Mouse (Mus musculus) hindbrain, postnatal 0 days (tissue): ENCODE data around the gene Rnf187. TPM values are rescaled to one million over a fixed set of nuclear protein-coding genes. Genes with fewer than 3 reads are reported as not detected.
"Not testable (repeated sequence)": the region's sequence is repeated elsewhere in the genome, so short reads cannot be mapped to it uniquely, and the experiment has no call there.

ENCODE experiments used
- ATAC-seq: fragments of 200-750 bp; cut with Nextera tagmentation; 2 replicates; pipeline ENCODE4 v1.8.0; 2017; ENCODE audit warnings: mild to moderate bottlenecking, moderate TSS enrichment, moderate library complexity
- DNase-seq: peaks from one replicate; pipeline ENCODE4 v3.0.0-alpha.2; 2015; ENCODE audit warnings: low spot score
- H3K27ac ChIP-seq: fragments of 300-500 bp; sonication (generic); 2 replicates; pipeline ENCODE4 v1.5.1; 2014; ENCODE audit warnings: mild to moderate bottlenecking
- H3K27me3 ChIP-seq: fragments of 300-500 bp; sonication (generic); 2 replicates; pipeline ENCODE4 v1.6.1; 2014; ENCODE audit warnings: low read length, mixed read lengths; ENCODE audit not compliant: insufficient read depth
- H3K36me3 ChIP-seq: fragments of 300-500 bp; sonication (generic); 2 replicates; pipeline ENCODE4 v1.6.1; 2014; ENCODE audit warnings: low read length, mixed read lengths; ENCODE audit not compliant: insufficient read depth
- H3K4me1 ChIP-seq: fragments of 300-500 bp; sonication (generic); 2 replicates; pipeline ENCODE4 v1.6.1; 2014; ENCODE audit warnings: antibody characterized with exemption, low read length, mixed read lengths; ENCODE audit not compliant: insufficient read depth
- H3K4me2 ChIP-seq: fragments of 300-500 bp; sonication (generic); 2 replicates; pipeline ENCODE4 v1.6.1; 2014; ENCODE audit warnings: low read depth, mild to moderate bottlenecking, low read length, moderate library complexity, mixed read lengths
- H3K4me3 ChIP-seq: fragments of 300-500 bp; sonication (generic); 2 replicates; pipeline ENCODE4 v1.5.1; 2014; ENCODE audit warnings: low read length
- H3K9ac ChIP-seq: fragments of 300-500 bp; sonication (generic); replicated peaks from 2 replicates; pipeline ENCODE4 v1.6.1; 2014; ENCODE audit warnings: mild to moderate bottlenecking, low read length, moderate library complexity, mixed read lengths
- H3K9me3 ChIP-seq: fragments of 300-500 bp; sonication (generic); 2 replicates; pipeline ENCODE4 v1.6.1; 2016; ENCODE audit warnings: low read length, mixed read lengths
- CTCF ChIP-seq: IDR thresholded peaks from 2 replicates; pipeline ENCODE4 v1.5.1; 2016; ENCODE audit warnings: antibody characterized with exemption, control low read depth, low read depth
- WGBS: fragments of 180-500 bp; shearing (Covaris S2); extraction: QIAGEN DNeasy Blood & Tissue Kit; methylation state at CpG from one replicate; pipeline ENCODE4 v1.1.7; 2014; 5-methylcytosine and 5-hydroxymethylcytosine counted together
- polyA plus RNA-seq: library from polyadenylated mRNA; unstranded; fragments of >200 nt; fragmentation: Nextera tagmentation; extraction: Ambion mirVana; gene quantifications from 2 replicates; pipeline ENCODE4 v1.2.1, GENCODE M21; 2015
- total RNA-seq: library from RNA; depleted of rRNA; stranded (reverse); fragments of >200 nt; gene quantifications from 2 replicates; pipeline ENCODE4 v1.2.3, GENCODE M21; 2014

Gene Rnf187
- total and polyA plus RNA-seq, 2 experiments from 2014 or later, result 670 to 975 TPM

DNA sequence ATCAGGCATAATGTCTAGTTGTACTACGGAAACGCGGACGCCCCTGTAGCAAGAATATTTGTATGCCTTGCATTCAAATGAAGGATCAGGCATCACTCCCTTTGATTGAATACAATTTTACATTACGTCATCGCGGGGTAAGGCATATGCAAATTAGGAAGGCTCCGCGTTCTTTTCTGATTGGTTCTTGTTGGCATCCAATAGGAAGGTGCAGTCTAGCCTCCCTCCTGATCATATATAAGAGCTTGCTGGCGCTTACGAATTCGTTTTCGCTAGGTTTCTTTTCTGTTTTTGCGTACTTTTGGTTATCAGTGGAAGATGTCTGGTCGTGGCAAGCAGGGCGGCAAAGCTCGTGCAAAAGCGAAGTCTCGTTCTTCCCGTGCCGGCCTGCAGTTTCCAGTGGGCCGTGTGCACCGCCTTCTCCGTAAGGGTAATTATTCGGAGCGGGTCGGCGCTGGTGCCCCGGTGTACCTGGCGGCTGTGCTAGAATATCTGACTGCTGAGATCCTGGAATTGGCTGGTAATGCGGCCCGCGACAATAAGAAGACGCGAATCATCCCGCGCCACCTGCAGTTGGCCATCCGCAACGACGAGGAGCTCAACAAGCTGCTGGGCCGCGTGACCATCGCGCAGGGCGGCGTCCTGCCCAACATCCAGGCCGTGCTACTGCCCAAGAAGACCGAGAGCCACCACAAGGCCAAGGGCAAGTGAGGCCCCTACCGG, 15.9 kb upstream of the Rnf187 start, which contains the start of the genes Hist3h2a and Trim17:
Hist3h2a (plus strand) TSS at position 266 of the 723 bp plus-strand sequence.
Trim17 (plus strand) TSS at position 266 of the 723 bp plus-strand sequence.
- ATAC-seq (peak; percentile 92), DNase-seq (peak; percentile 99)
- peaks cover 14% of the 10 kb centered on the region for H3K4me1 ChIP-seq
- H3K9ac ChIP-seq, result peak within 1 kb of the TSS; percentile 90
- peak within 1 kb of the TSS; percentile 89 for H3K4me3 ChIP-seq
- peak; percentile 76 for TF ChIP-seq CTCF
- no peaks in the 10 kb centered on the region for H3K36me3 ChIP-seq
- H3K27ac ChIP-seq, result peak within 1 kb of the TSS; percentile 99
- H3K27me3 ChIP-seq, result no peaks in the 10 kb centered on the region
- no peaks in the 10 kb centered on the region for H3K9me3 ChIP-seq
- peak within 1 kb of the TSS; percentile 82 for H3K4me2 ChIP-seq
- WGBS, result under 1% methylated on average over 49 of the region's 49 CpGs

DNA sequence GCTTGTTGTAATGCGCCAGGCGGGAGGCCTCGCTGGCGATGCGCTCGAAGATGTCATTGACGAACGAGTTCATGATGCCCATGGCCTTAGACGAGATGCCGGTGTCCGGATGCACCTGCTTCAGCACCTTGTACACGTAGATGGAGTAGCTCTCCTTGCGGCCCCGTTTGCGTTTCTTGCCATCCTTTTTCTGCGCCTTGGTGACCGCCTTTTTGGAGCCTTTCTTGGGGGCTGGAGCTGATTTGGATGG, 15.4 kb upstream of the Rnf187 start:
- Histone ChIP-seq H3K4me2 (peak overlapping the region; percentile 82), H3K4me3 (peak overlapping the region; percentile 89), H3K4me1 (peaks cover 14% of the 10 kb centered on the region), H3K9ac (peak overlapping the region; percentile 90), H3K27ac (peak overlapping the region; percentile 99)
- DNase-seq, ATAC-seq, H3K27me3 ChIP-seq, H3K36me3 ChIP-seq, H3K9me3 ChIP-seq: not testable (repeated sequence)
- under 1% methylated on average over 17 of the region's 17 CpGs for WGBS

DNA sequence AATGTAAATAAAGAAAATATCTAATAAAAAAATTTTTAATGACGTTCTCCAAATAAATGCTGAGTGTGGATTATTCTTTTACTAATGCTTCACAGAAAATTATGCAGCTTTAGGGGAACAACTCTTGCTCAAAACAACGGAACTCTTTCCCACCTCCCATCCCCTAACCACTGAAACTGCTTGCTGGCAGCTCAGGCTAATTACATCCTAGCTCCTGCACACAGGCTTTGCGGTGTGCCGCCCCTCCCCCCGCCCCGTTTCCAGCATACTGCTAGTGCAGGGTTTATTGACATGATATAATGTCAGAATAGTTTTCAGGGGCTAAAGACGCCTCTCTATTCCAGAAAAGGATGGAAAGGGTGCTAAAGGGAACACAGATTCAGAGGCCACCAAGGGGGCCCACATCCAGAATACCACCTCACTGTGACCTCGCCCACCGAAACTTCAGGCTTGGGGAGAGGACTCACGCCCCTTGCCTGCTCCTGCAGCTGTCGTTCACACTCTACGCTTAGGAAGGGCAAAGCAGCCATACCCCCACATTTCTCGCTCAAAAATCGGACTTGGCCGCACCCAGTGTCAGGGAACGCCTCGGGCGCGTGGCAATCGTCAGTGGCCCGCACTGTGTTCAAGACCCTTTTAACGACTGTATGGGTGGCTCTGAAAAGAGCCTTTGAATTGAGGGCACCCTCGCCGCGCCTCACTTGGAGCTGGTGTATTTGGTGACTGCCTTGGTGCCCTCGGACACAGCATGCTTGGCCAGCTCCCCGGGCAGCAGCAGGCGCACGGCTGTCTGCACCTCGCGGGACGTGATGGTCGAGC, 14.8 kb upstream of the Rnf187 start:
- Histone ChIP-seq H3K36me3 (no peaks in the 10 kb centered on the region), H3K27ac (peak overlapping the region; percentile 99), H3K9me3 (no peaks in the 10 kb centered on the region), H3K27me3 (no peaks in the 10 kb centered on the region), H3K4me1 (peaks cover 14% of the 10 kb centered on the region), H3K4me2 (peak overlapping the region; percentile 82), H3K4me3 (peak overlapping the region; percentile 89), H3K9ac (peak overlapping the region; percentile 90)
- WGBS, result under 1% methylated on average over 33 of the region's 33 CpGs
- TF ChIP-seq CTCF, result peak; percentile 22; the same call in 1 of the 2 replicates
- DNase-seq (peak; percentile 78), ATAC-seq (peak; percentile 0)

GRCm38 (mm10) chr11:58951210-58951609, 12.5 kb upstream of the Rnf187 start:
- Histone ChIP-seq H3K27me3 (no peaks in the 10 kb centered on the region), H3K4me3 (no peak overlapping the region), H3K9me3 (no peaks in the 10 kb centered on the region), H3K9ac (no peak overlapping the region), H3K4me1 (no peaks in the 10 kb centered on the region), H3K36me3 (no peaks in the 10 kb centered on the region), H3K4me2 (peak overlapping the region; percentile 68), H3K27ac (peak overlapping the region; percentile 97)
- DNase-seq, result no peak
- 38% methylated on average over 5 of the region's 5 CpGs for WGBS
- TF ChIP-seq CTCF, result no peak
- no peak for ATAC-seq

DNA sequence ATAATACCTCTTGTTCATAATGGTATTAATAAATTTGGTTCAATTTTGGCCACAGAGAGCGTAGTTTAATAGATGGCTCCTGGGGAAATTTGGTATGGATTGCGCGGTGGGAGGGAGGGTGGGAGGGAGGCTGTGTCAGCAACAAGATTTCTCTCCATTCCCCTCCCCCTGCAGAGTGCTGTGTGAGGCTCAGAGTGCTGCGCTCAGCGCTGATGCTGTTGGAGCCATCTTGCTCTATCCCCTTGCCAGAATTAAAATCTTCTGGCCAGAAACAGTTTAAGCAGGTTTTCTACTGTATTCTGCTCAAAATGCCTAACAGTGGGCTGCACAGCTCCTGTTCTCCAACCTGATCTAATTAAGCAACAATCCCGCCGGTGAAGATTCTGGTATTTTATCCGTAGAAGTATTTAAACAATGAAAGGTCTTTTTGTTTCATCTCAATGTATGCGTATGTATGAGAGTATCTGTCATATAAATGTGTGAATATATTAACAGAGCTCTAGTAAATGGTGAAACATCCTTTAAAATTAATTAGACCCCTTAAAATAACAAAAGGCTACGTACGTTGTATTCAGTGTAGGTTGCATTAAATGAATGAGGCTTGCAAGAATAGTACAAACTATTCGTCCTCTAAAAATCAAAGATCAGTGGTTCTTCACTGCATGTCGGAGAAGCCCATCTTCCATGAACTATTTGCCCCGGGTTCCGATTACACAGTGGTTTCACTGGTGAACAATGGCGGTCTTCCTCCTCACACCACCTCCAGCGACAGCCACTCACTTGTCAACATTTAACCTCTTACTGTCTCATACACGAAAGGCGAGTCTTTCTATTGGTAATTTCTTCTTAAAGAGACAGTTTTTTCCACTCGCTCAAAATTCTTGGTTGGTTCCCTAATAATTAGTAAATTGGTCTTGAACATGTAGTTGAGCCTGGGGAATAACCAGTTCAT, 11.0 kb upstream of the Rnf187 start:
- Histone ChIP-seq H3K9ac (peak overlapping the region; percentile 80), H3K36me3 (no peaks in the 10 kb centered on the region), H3K4me1 (no peaks in the 10 kb centered on the region), H3K4me3 (peak overlapping the region; percentile 56), H3K9me3 (no peaks in the 10 kb centered on the region), H3K4me2 (peak overlapping the region; percentile 68), H3K27ac (peak overlapping the region; percentile 97), H3K27me3 (no peaks in the 10 kb centered on the region)
- ATAC-seq (peak; percentile 62), DNase-seq (peak; percentile 92)
- no peak for TF ChIP-seq CTCF
- WGBS, result 4% methylated on average over 20 of the region's 20 CpGs
